Mouse (Mus musculus) telencephalon, adult 2 months (tissue): ENCODE data around the gene Prr5l.

ENCODE experiments used
- DNase-seq: peaks from one replicate; pipeline ENCODE4 v3.0.0-alpha.2; 2011; ENCODE audit warnings: low read depth, low spot score

Prr5l gene

GRCm38 (mm10) chr2:101881471-101882162 lies 1.2 kb downstream of the Prr5l start:
- DNase-seq, result no peak

GRCm38 (mm10) chr2:101871179-101871578 lies 11.6 kb downstream of the Prr5l start:
- no peak for DNase-seq

- no peak for DNase-seq
Measured at GRCm38 (mm10) chr2:101868683-101869082, 14.1 kb downstream of the Prr5l start.

GRCm38 (mm10) chr2:101862219-101863123 lies 20.4 kb downstream of the Prr5l start:
- no peak for DNase-seq

GRCm38 (mm10) chr2:101860920-101861485 lies 21.8 kb downstream of the Prr5l start:
- DNase-seq, result no peak

- no peak for DNase-seq
Measured at GRCm38 (mm10) chr2:101856174-101856573, 26.7 kb downstream of the Prr5l start.

DNA sequence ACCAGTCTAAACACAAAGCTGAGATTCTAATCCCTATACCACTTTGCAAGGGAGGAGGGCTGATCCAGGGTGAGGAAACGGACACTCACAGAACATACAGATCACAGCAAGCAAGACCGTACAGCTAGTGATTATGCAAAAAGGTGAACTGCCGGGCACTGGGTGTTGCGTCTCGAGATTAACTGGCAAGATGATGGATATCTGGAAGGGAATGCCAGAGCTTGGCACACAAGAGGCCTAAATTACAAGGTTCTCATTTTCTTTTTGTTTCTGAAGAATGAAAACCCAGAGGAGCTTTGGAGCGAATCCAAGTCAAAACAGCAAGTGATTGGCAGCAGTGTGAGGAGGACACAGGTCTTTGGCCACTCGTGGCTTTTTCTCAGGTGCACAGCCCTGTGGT lies 28.0 kb downstream of the Prr5l start:
- no peak for DNase-seq

DNA sequence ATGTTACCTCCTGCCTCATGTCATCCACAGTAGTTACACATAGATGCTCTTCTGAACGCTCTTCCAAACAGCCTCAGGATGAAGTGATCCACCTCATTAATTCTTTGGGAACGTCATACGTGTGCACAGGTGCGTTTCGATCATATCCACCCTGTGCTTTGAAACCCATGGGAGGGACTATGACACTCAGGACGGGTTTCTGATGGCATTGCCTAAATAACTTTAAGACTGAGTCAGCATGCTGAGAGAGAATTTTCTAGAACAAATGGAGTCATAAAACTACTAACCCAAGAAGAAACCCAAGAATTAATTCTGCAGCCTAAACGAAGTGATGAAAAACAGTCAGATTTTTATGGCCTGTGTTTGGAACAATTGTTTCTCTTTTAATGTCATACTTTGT lies 40.1 kb downstream of the Prr5l start:
- no peak for DNase-seq

GRCm38 (mm10) chr2:101834816-101835523 lies 47.9 kb downstream of the Prr5l start:
- DNase-seq, result no peak

DNA sequence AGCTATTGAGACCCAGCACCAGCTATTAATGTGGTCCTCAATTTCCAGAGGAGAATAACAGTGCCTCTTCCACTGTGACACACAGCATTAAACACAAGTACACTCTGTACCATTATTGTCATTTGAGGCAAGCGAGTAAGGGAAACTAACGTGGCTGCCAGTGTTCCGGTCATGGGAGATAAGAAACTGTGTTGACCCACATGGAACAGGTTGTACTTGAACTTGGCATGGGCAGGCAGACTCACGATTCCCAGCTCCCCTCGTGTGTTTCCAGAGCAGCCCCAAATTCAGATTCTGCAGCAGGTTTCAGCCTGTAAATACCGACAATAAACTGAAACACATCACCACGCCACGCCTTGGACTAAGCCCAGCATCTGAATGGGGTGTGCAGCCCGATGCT lies 50.5 kb downstream of the Prr5l start:
- DNase-seq, result no peak

GRCm38 (mm10) chr2:101831851-101832250 lies 51.0 kb downstream of the Prr5l start:
- DNase-seq, result no peak

- no peak for DNase-seq
Measured at GRCm38 (mm10) chr2:101830186-101830915, 52.5 kb downstream of the Prr5l start.

- DNase-seq, result no peak
Measured at GRCm38 (mm10) chr2:101829013-101829412, 53.8 kb downstream of the Prr5l start.

DNA sequence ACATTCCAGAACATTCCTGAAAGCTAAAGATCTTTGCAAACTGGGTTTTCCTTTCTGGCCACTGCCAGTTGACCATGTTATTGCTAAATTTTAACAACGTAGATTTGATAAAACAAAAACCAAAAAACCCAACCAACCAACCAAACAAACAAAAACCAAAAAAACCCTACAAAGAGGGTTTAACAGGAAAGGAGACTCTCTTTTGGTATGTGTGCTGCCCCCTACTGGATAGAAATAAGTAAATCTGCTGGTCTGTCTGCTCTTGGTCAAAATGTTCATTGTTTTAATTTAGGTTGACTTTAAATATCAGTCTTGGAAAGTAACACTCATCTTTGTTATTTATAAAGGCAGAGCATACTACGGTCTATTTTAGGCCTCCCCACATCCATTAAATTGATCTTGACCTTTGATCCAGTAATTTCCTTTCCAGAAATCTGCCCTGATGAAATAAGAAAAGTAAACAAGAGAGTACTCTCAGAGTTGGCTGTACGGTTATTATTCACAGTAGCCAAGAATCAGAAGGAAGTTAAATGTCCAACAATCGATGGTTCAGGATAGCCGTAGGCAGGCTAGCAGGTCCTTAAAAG lies 54.7 kb downstream of the Prr5l start:
- no peak for DNase-seq

DNA sequence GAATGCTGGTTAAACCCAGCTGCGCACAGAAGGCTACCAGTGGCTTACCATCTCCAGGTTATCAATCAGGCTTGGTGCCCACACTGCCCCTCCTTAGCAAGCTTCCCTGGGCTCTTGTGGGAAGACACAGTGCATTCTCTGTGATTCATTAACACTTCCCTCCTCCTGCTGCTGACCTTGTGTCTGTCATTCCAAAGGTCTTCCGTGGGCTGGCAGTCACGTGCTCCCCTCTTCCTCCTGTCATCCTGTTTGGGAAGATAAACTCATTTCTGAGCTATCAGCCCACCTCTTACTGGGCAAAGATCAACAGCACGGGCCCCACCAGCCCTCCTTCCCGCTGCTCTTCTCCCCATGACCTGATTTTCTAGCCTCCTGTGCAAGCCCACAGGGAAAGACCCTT lies 55.2 kb downstream of the Prr5l start:
- no peak for DNase-seq

- no peak for DNase-seq
Measured at GRCm38 (mm10) chr2:101826950-101827600, 55.8 kb downstream of the Prr5l start.

GRCm38 (mm10) chr2:101826186-101826707 lies 56.6 kb downstream of the Prr5l start:
- no peak for DNase-seq

- DNase-seq, result no peak
Measured at GRCm38 (mm10) chr2:101825226-101826120, 57.4 kb downstream of the Prr5l start.

GRCm38 (mm10) chr2:101823821-101824220 lies 59.0 kb downstream of the Prr5l start:
- no peak for DNase-seq
